Mouse (Mus musculus) spleen, adult 12 weeks (tissue): ENCODE results near the gene Rcor3.

Experiments
- DNase-seq: peaks from one replicate; pipeline ENCODE4 v3.0.0; 2022; ENCODE audit warnings: low spot score

Rcor3 gene

GRCm38 (mm10) chr1:192069971-192070591 lies 67.8 kb downstream of the Rcor3 start:
- no peak for DNase-seq

GRCm38 (mm10) chr1:192068188-192068587 lies 69.7 kb downstream of the Rcor3 start:
- DNase-seq = no peak

- no peak for DNase-seq
These were observed 70.9 kb downstream of the Rcor3 start for GRCm38 (mm10) chr1:192066956-192067355.

- DNase-seq = no peak
These were observed 74.5 kb downstream of the Rcor3 start for GRCm38 (mm10) chr1:192063209-192063946.

- no peak for DNase-seq
These were observed 75.2 kb downstream of the Rcor3 start for GRCm38 (mm10) chr1:192062682-192063081.

GRCm38 (mm10) chr1:192061666-192062306 lies 76.1 kb downstream of the Rcor3 start:
- DNase-seq = no peak

GRCm38 (mm10) chr1:192058911-192059310 lies 79.0 kb downstream of the Rcor3 start:
- no peak for DNase-seq

- DNase-seq = no peak
These were observed 84.1 kb downstream of the Rcor3 start for GRCm38 (mm10) chr1:192053726-192054125.

- no peak for DNase-seq
These were observed 84.9 kb downstream of the Rcor3 start for GRCm38 (mm10) chr1:192052986-192053385.

GRCm38 (mm10) chr1:192052461-192052860 lies 85.4 kb downstream of the Rcor3 start:
- DNase-seq = no peak
